Mouse (Mus musculus) olfactory bulb, adult 2 months (tissue): ENCODE data around the gene Rab11fip3.

Experiments
- CTCF ChIP-seq: fragments of 200-500 bp; IDR thresholded peaks from 2 replicates; pipeline ENCODE4 v1.5.1; 2012; ENCODE audit warnings: low read depth, mild to moderate bottlenecking, low read length, moderate library complexity; ENCODE audit not compliant: insufficient read depth
- POLR2A ChIP-seq: fragments of 200-500 bp; IDR thresholded peaks from 2 replicates; pipeline ENCODE4 v1.6.1; 2012; ENCODE audit warnings: mild to moderate bottlenecking, low read depth, low read length, moderate library complexity; ENCODE audit not compliant: insufficient read depth

DNA sequence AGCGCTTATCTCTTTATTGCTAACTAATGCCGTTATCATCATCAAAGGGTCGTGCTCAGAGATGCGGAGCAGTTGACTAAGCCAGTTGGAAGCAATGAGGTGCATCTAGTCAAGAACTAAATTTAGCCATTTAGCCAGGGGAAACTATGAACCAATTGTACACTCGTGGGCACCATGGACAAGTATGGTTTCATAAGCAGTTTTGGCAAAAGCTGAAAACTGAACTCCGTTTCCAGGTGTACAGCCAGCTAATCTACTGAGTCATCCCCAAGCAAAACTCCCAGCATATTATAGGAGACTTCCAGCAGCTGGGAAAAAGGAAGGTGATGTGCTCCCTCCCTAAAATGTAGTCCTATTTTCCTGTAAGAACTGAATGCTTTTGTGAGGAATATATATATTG is 781 bp upstream of the Rab11fip3 start:
- TF ChIP-seq CTCF (no peak), POLR2A (no peak)
